Mouse (Mus musculus): ENCODE results near the gene Dnmt3a.

The Dnmt3a gene

GRCm38 (mm10) chr12:3887515-3888325 lies 81.9 kb downstream of the Dnmt3a start:
- no peak for DNase-seq

GRCm38 (mm10) chr12:3889875-3890635 lies 84.2 kb downstream of the Dnmt3a start:
- DNase-seq, result no peak

GRCm38 (mm10) chr12:3890753-3891751 lies 85.2 kb downstream of the Dnmt3a start:
- peak; percentile 42 to 57 for DNase-seq

GRCm38 (mm10) chr12:3891779-3892239 lies 86.0 kb downstream of the Dnmt3a start:
- DNase-seq, result peak in 1 of 2 experiments; percentile 36

- DNase-seq, result peak in 1 of 2 experiments; percentile 24
Observed at GRCm38 (mm10) chr12:3892240-3893059, 86.6 kb downstream of the Dnmt3a start.

- DNase-seq, result no peak
Observed at GRCm38 (mm10) chr12:3893335-3893734, 87.5 kb downstream of the Dnmt3a start.

GRCm38 (mm10) chr12:3894525-3894924 lies 88.7 kb downstream of the Dnmt3a start:
- no peak for DNase-seq

GRCm38 (mm10) chr12:3897057-3897545 lies 91.3 kb downstream of the Dnmt3a start:
- no peak for DNase-seq

- no peak for DNase-seq
Observed at GRCm38 (mm10) chr12:3898811-3899210, 93.0 kb downstream of the Dnmt3a start.

GRCm38 (mm10) chr12:3905436-3905835 lies 99.6 kb downstream of the Dnmt3a start:
- no peak for DNase-seq

GRCm38 (mm10) chr12:3906308-3906707 lies 100.5 kb downstream of the Dnmt3a start:
- no peak for DNase-seq

- DNase-seq, result no peak
Observed at GRCm38 (mm10) chr12:3907008-3907407, 101.2 kb downstream of the Dnmt3a start.

GRCm38 (mm10) chr12:3907418-3907817 lies 101.6 kb downstream of the Dnmt3a start:
- no peak for DNase-seq

- no peak for DNase-seq
Observed at GRCm38 (mm10) chr12:3910466-3911093, 104.8 kb downstream of the Dnmt3a start.

- DNase-seq, result no peak
Observed at GRCm38 (mm10) chr12:3911831-3912348, 106.1 kb downstream of the Dnmt3a start.

- DNase-seq, result no peak
Observed at GRCm38 (mm10) chr12:3915852-3916251, 110.0 kb downstream of the Dnmt3a start.

GRCm38 (mm10) chr12:3917668-3918341 lies 112.0 kb downstream of the Dnmt3a start:
- DNase-seq, result no peak

GRCm38 (mm10) chr12:3918577-3918976 lies 112.8 kb downstream of the Dnmt3a start:
- no peak for DNase-seq

- no peak for DNase-seq
Observed at GRCm38 (mm10) chr12:3919423-3919822, 113.6 kb downstream of the Dnmt3a start.

- DNase-seq, result peak; percentile 19 to 74
Observed at GRCm38 (mm10) chr12:3926127-3926526, 120.3 kb downstream of the Dnmt3a start.

All from spleen, adult 18-20 months (tissue).